In the genomic region with DNA sequence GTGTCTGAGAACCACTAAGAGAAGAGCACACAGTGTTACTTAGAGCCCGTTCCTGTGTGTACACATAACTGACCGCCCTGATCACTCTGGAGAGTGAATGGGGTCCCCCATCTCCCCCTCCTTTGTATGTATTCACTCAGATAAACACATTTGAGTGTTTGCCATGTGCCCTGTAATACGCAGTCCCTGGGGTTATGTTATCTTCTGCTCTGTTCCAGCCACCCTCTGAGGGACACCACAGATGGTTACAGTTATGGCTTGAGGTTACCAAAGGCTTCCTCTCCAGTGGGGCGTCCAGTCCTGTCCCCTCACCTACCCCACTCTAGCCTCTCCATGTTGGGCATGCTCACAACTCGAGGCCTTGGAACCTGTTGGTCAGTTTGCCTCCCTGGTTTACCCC, we compare ENCODE assay signal across 19 mouse cellular contexts. TPM values are rescaled to one million over a fixed set of nuclear protein-coding genes. Genes with fewer than 3 reads are reported as not detected.
DNase-seq lines count a peak whose midpoint lies in the region; ATAC-seq and TF ChIP-seq lines count a peak whose summit lies in the region.
"Had no signal": no experiment of that assay in that cellular context is flagged by ENCODE, and none has a peak within 500 bp of the region (broad histone marks: within the 10 kb centered on the region; RNA-seq: fewer than 3 reads in every experiment).

No protein-coding gene starts in this region.

- no peak overlapping the region for H3K4me2 ChIP-seq in intestine, postnatal 0 days (replicated peaks; ENCODE audit: low read depth)
- no peak overlapping the region for H3K4me2 ChIP-seq in intestine, embryonic 16.5 days (ENCODE audit: low read depth, low read length)
- H3K4me2 ChIP-seq: embryonic facial prominence, embryonic 12.5 days; forebrain, embryonic 13.5 days; forebrain, embryonic 15.5 days had no signal

- H3K27ac ChIP-seq in intestine, postnatal 0 days (ENCODE audit: low read depth, low read length), result peak overlapping the region; percentile 68
- H3K27ac ChIP-seq in intestine, embryonic 16.5 days (ENCODE audit: low read length), result no peak overlapping the region
- H3K27ac ChIP-seq: embryonic facial prominence, embryonic 10.5 days; embryonic facial prominence, embryonic 12.5 days; forebrain, embryonic 13.5 days; forebrain, embryonic 15.5 days had no signal

- H3K4me1 ChIP-seq in intestine, postnatal 0 days (replicated peaks; ENCODE audit: control insufficient read depth, insufficient read depth, low read length), result no peaks in the 10 kb centered on the region
- peaks cover 8% of the 10 kb centered on the region for H3K4me1 ChIP-seq in intestine, embryonic 16.5 days (ENCODE audit: control insufficient read depth, insufficient read depth, low read length)
- H3K4me1 ChIP-seq: embryonic facial prominence, embryonic 10.5 days; embryonic facial prominence, embryonic 12.5 days; forebrain, embryonic 13.5 days; forebrain, embryonic 15.5 days had no signal

- DNase-seq in embryo, embryonic 11 days, result no peak
- DNase-seq in embryo, embryonic 10 days (ENCODE audit: low spot score), result no peak
- DNase-seq: adrenal gland, adult 2 months; adrenal gland, postnatal 10 days; adrenal gland, postnatal 25 days; cerebellum, adult 11 months; cerebellum, adult 18-20 months; cerebellum, adult 8-10 months; cerebellum, adult 9-11 months; cerebellum, postnatal 14 days; cerebellum, postnatal 36 days; forebrain, postnatal 0 days had no signal

- H3K9me3 ChIP-seq in intestine, postnatal 0 days (ENCODE audit: control insufficient read depth), result no peaks in the 10 kb centered on the region
- H3K9me3 ChIP-seq in intestine, embryonic 16.5 days (ENCODE audit: control insufficient read depth, low read length), result no peaks in the 10 kb centered on the region
- H3K9me3 ChIP-seq: embryonic facial prominence, embryonic 10.5 days; embryonic facial prominence, embryonic 12.5 days; forebrain, embryonic 13.5 days; forebrain, embryonic 15.5 days had no signal

- no peak overlapping the region for H3K4me3 ChIP-seq in intestine, postnatal 0 days (ENCODE audit: low read depth, low read length)
- H3K4me3 ChIP-seq in intestine, embryonic 16.5 days (ENCODE audit: low read length), result no peak overlapping the region
- H3K4me3 ChIP-seq: embryonic facial prominence, embryonic 10.5 days; embryonic facial prominence, embryonic 12.5 days; forebrain, embryonic 13.5 days; forebrain, embryonic 15.5 days had no signal

- H3K27me3 ChIP-seq in intestine, postnatal 0 days (replicated peaks; ENCODE audit: control insufficient read depth, insufficient read depth, low read length), result no peaks in the 10 kb centered on the region
- H3K27me3 ChIP-seq in intestine, embryonic 16.5 days (replicated peaks; ENCODE audit: control insufficient read depth, insufficient read depth, low read length), result no peaks in the 10 kb centered on the region
- H3K27me3 ChIP-seq: embryonic facial prominence, embryonic 12.5 days; forebrain, embryonic 13.5 days; forebrain, embryonic 15.5 days had no signal

- H3K9ac ChIP-seq in intestine, postnatal 0 days (ENCODE audit: low read depth, low read length), result no peak overlapping the region
- no peak overlapping the region for H3K9ac ChIP-seq in intestine, embryonic 16.5 days (ENCODE audit: low read depth, low read length)
- H3K9ac ChIP-seq: embryonic facial prominence, embryonic 12.5 days; forebrain, embryonic 13.5 days; forebrain, embryonic 15.5 days; forebrain, postnatal 0 days had no signal

- 74% methylated on average over 5 of the region's 5 CpGs for WGBS in intestine, postnatal 0 days
- WGBS in intestine, embryonic 16.5 days, result 80% methylated on average over 5 of the region's 5 CpGs

- H3K36me3 ChIP-seq in intestine, postnatal 0 days (ENCODE audit: control insufficient read depth, insufficient read depth), result peaks cover 67% of the 10 kb centered on the region
- peaks cover 34% of the 10 kb centered on the region for H3K36me3 ChIP-seq in intestine, embryonic 16.5 days (ENCODE audit: control insufficient read depth, insufficient read depth, low read length)

- ATAC-seq in intestine, postnatal 0 days, result no peak
- ATAC-seq in intestine, embryonic 16.5 days, result no peak
- ATAC-seq in megakaryocyte progenitor cell, adult 5-6 weeks (replicated peaks; ENCODE audit: poor library complexity), result peak; percentile 62
- ATAC-seq: forebrain, embryonic 13.5 days; forebrain, embryonic 15.5 days; forebrain, postnatal 0 days had no signal

- no peak for TF ChIP-seq CTCF in intestine, postnatal 0 days (IDR thresholded peaks at IDR 0.05; ENCODE audit: low read depth)

RNA-seq across cellular contexts. Expression of gene Kif1c, which starts 27.0 kb away (rescaled TPM):
- 4.4 and 5.4 TPM in 2 replicates for polyA plus RNA-seq in intestine, postnatal 0 days (2015; fragmentation: Nextera tagmentation; extraction: Ambion mirVana)
- polyA plus RNA-seq in intestine, embryonic 16.5 days (2015; fragmentation: Nextera tagmentation; extraction: Ambion mirVana), result 2.3 and 2.8 TPM in 2 replicates
- total RNA-seq in megakaryocyte progenitor cell, adult 5-6 weeks (2015), result 1.6 and 2.0 TPM in 2 replicates
- total RNA-seq in megakaryocyte progenitor cell, adult 5-6 weeks (2017), result 4.6 and 5.9 TPM in 2 replicates

RNA-seq across cellular contexts. Expression of gene Inca1, which starts 27.4 kb away (rescaled TPM):
- 2.8 and 3.3 TPM in 2 replicates for polyA plus RNA-seq in intestine, postnatal 0 days (2015; fragmentation: Nextera tagmentation; extraction: Ambion mirVana)
- 1.4 and 1.8 TPM in 2 replicates for polyA plus RNA-seq in intestine, embryonic 16.5 days (2015; fragmentation: Nextera tagmentation; extraction: Ambion mirVana)
- total RNA-seq in megakaryocyte progenitor cell, adult 5-6 weeks (2015), result 0.20 TPM in 1 of 2 replicates, not detected in the other
- 0.50 TPM in 1 of 2 replicates, not detected in the other for total RNA-seq in megakaryocyte progenitor cell, adult 5-6 weeks (2017)

RNA-seq across cellular contexts. Expression of gene Zfp3, which starts 36.6 kb away (rescaled TPM):
- polyA plus RNA-seq in intestine, postnatal 0 days (2015; fragmentation: Nextera tagmentation; extraction: Ambion mirVana), result 4.4 and 5.0 TPM in 2 replicates
- polyA plus RNA-seq in intestine, embryonic 16.5 days (2015; fragmentation: Nextera tagmentation; extraction: Ambion mirVana), result 4.8 and 5.3 TPM in 2 replicates
- 1.3 and 2.1 TPM in 2 replicates for total RNA-seq in megakaryocyte progenitor cell, adult 5-6 weeks (2015)
- 1.9 and 2.7 TPM in 2 replicates for total RNA-seq in megakaryocyte progenitor cell, adult 5-6 weeks (2017)

RNA-seq across cellular contexts. Expression of gene Camta2, which starts 39.5 kb away (rescaled TPM):
- polyA plus RNA-seq in intestine, postnatal 0 days (2015; fragmentation: Nextera tagmentation; extraction: Ambion mirVana), result 11.7 and 12.3 TPM in 2 replicates
- polyA plus RNA-seq in intestine, embryonic 16.5 days (2015; fragmentation: Nextera tagmentation; extraction: Ambion mirVana), result 14.2 and 14.4 TPM in 2 replicates
- total RNA-seq in megakaryocyte progenitor cell, adult 5-6 weeks (2015), result 9.1 and 9.2 TPM in 2 replicates
- total RNA-seq in megakaryocyte progenitor cell, adult 5-6 weeks (2017), result 2.0 and 5.1 TPM in 2 replicates

RNA-seq across cellular contexts. Expression of gene Spag7, which starts 58.2 kb away (rescaled TPM):
- 61.3 and 66.2 TPM in 2 replicates for polyA plus RNA-seq in intestine, postnatal 0 days (2015; fragmentation: Nextera tagmentation; extraction: Ambion mirVana)
- 132 and 159 TPM in 2 replicates for polyA plus RNA-seq in intestine, embryonic 16.5 days (2015; fragmentation: Nextera tagmentation; extraction: Ambion mirVana)
- total RNA-seq in megakaryocyte progenitor cell, adult 5-6 weeks (2015), result 102 and 109 TPM in 2 replicates
- total RNA-seq in megakaryocyte progenitor cell, adult 5-6 weeks (2017), result 68.6 and 71.8 TPM in 2 replicates
